Mouse (Mus musculus): Measurements from ENCODE around the gene Apoa2.

DNA sequence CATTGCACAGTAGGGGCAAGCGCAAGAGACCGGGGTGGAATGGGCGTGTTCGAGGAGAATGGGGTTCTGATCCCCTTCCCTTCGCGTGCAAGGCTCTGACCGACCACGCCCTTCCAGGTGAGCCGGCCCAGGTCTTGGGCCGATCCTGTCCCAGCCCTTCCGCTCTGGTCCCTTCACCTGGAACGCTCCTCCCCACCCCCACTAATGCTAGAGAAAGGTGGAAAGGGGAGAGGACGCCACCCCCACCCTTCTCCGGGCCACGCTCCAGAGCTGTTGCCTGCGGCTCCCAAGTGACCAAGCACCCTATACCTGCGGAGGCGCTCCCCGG lies 45.7 kb downstream of the Apoa2 start:
- no peak for TF ChIP-seq CTCF (IDR thresholded peaks at IDR 0.05; ENCODE audit: borderline replicate concordance, insufficient read depth, low read length)
- TF ChIP-seq POLR2A (IDR thresholded peaks at IDR 0.05; ENCODE audit: low read depth, low read length): no peak

Measured in embryonic fibroblast, embryonic 13.5 days (primary cell).